Mouse (Mus musculus): ENCODE data around the gene Olfr781. TPM values are rescaled to one million over a fixed set of nuclear protein-coding genes. Genes with fewer than 3 reads are reported as not detected.
"Not testable (repeated sequence)": the region's sequence is repeated elsewhere in the genome, so short reads cannot be mapped to it uniquely, and the experiment has no call there.

Olfr781 gene
- not detected for total RNA-seq (2021)

- no peak for DNase-seq (ENCODE audit: extremely low spot score in 1 of 2, low spot score in 1 of 2)
Observed at GRCm38 (mm10) chr10:129328554-129328953, at the start of gene Olfr781. Gene Olfr781 (plus strand): TSS chr10:129328854.

GRCm38 (mm10) chr10:129312973-129313372, 15.7 kb upstream of the Olfr781 start:
- not testable (repeated sequence) for DNase-seq (ENCODE audit: extremely low spot score in 1 of 2, low spot score in 1 of 2)

- not testable (repeated sequence) for DNase-seq (ENCODE audit: extremely low spot score in 1 of 2, low spot score in 1 of 2)
Observed at GRCm38 (mm10) chr10:129313521-129313920, 15.1 kb upstream of the Olfr781 start.

GRCm38 (mm10) chr10:129317817-129318216, 10.8 kb upstream of the Olfr781 start, which contains the start of gene Olfr780:
Gene Olfr780 (plus strand): TSS chr10:129318117.
- no peak for DNase-seq (ENCODE audit: extremely low spot score in 1 of 2, low spot score in 1 of 2)

GRCm38 (mm10) chr10:129348550-129348949, 19.9 kb downstream of the Olfr781 start, which contains the start of gene Olfr782:
Gene Olfr782 (plus strand): TSS chr10:129348850.
- DNase-seq (ENCODE audit: extremely low spot score in 1 of 2, low spot score in 1 of 2) = no peak

GRCm38 (mm10) chr10:129352475-129352874, 23.8 kb downstream of the Olfr781 start:
- not testable (repeated sequence) for DNase-seq (ENCODE audit: extremely low spot score in 1 of 2, low spot score in 1 of 2)

- DNase-seq (ENCODE audit: extremely low spot score in 1 of 2, low spot score in 1 of 2) = not testable (repeated sequence)
Observed at GRCm38 (mm10) chr10:129356496-129356895, 27.8 kb downstream of the Olfr781 start.

- peak in 1 of 2 experiments; percentile 13 for DNase-seq (ENCODE audit: extremely low spot score in 1 of 2, low spot score in 1 of 2)
Observed at GRCm38 (mm10) chr10:129357307-129357706, 28.7 kb downstream of the Olfr781 start.

GRCm38 (mm10) chr10:129374051-129374450, 45.4 kb downstream of the Olfr781 start:
- DNase-seq (ENCODE audit: extremely low spot score in 1 of 2, low spot score in 1 of 2) = not testable (repeated sequence)

Other genes with a start within 250 kb of the Olfr781 start
- not detected for gene Olfr767, start 245.9 kb upstream of the Olfr781 start, total RNA-seq (2021)
- gene Olfr768, start 229.5 kb upstream of the Olfr781 start, total RNA-seq (2021) = not detected
- not detected for gene Olfr769, start 211.0 kb upstream of the Olfr781 start, total RNA-seq (2021)
- gene Olfr770, start 189.9 kb upstream of the Olfr781 start, total RNA-seq (2021) = not detected
- gene Olfr771, start 164.1 kb upstream of the Olfr781 start, total RNA-seq (2021) = not detected
- gene Olfr772, start 150.9 kb upstream of the Olfr781 start, total RNA-seq (2021) = not detected
- gene Olfr773, start 141.4 kb upstream of the Olfr781 start, total RNA-seq (2021) = not detected
- not detected for gene Olfr774, start 92.7 kb upstream of the Olfr781 start, total RNA-seq (2021)
- not detected for gene Olfr775, start 80.4 kb upstream of the Olfr781 start, total RNA-seq (2021)
- gene Olfr776, start 69.7 kb upstream of the Olfr781 start, total RNA-seq (2021) = not detected
- not detected for gene Olfr777, start 57.4 kb upstream of the Olfr781 start, total RNA-seq (2021)
- not detected for gene Olfr780, start 10.7 kb upstream of the Olfr781 start, total RNA-seq (2021)
- gene Olfr782, start 20.0 kb downstream of the Olfr781 start, total RNA-seq (2021) = not detected
- gene Olfr784, start 55.2 kb downstream of the Olfr781 start, total RNA-seq (2021) = under 1 TPM in 1 of 2 experiments, not detected in 1; 0.31 TPM
- gene Olfr785, start 76.6 kb downstream of the Olfr781 start, total RNA-seq (2021) = not detected
- gene Olfr786, start 98.5 kb downstream of the Olfr781 start, total RNA-seq (2021) = not detected
- gene Olfr787, start 133.0 kb downstream of the Olfr781 start, total RNA-seq (2021) = not detected
- gene Olfr788, start 142.1 kb downstream of the Olfr781 start, total RNA-seq (2021) = not detected
- not detected for gene Olfr789, start 155.9 kb downstream of the Olfr781 start, total RNA-seq (2021)
- not detected for gene Olfr790, start 169.6 kb downstream of the Olfr781 start, total RNA-seq (2021)
- not detected for gene Olfr791, start 192.9 kb downstream of the Olfr781 start, total RNA-seq (2021)
- gene Olfr792, start 210.3 kb downstream of the Olfr781 start, total RNA-seq (2021) = not detected
- gene Olfr794, start 238.8 kb downstream of the Olfr781 start, total RNA-seq (2021) = not detected